23 mouse cellular contexts compared by ENCODE assay signal in genomic region chr9:78084341-78084740, GRCm38 (mm10). TPM values are rescaled to one million over a fixed set of nuclear protein-coding genes. Genes with fewer than 3 reads are reported as not detected.
DNase-seq lines count a peak whose midpoint lies in the region; ATAC-seq and TF ChIP-seq lines count a peak whose summit lies in the region.
"Had no signal": no experiment of that assay in that cellular context is flagged by ENCODE, and none has a peak within 500 bp of the region (broad histone marks: within the 10 kb centered on the region; RNA-seq: fewer than 3 reads in every experiment).

No protein-coding gene starts in this region.

- H3K9ac ChIP-seq in intestine, postnatal 0 days (ENCODE audit: low read depth, low read length), result no peak overlapping the region
- no peak overlapping the region for H3K9ac ChIP-seq in intestine, embryonic 16.5 days (ENCODE audit: low read depth, low read length)
- H3K9ac ChIP-seq in midbrain, embryonic 11.5 days (ENCODE audit: low read length), result no peak overlapping the region
- H3K9ac ChIP-seq in midbrain, embryonic 16.5 days (ENCODE audit: low read depth, low read length), result no peak overlapping the region

- H3K36me3 ChIP-seq in heart, embryonic 10.5 days, result peaks cover 59% of the 10 kb centered on the region
- peaks cover 59% of the 10 kb centered on the region for H3K36me3 ChIP-seq in intestine, postnatal 0 days (ENCODE audit: control insufficient read depth, insufficient read depth)
- peaks cover 21% of the 10 kb centered on the region for H3K36me3 ChIP-seq in intestine, embryonic 16.5 days (ENCODE audit: control insufficient read depth, insufficient read depth, low read length)
- H3K36me3 ChIP-seq in midbrain, embryonic 11.5 days (ENCODE audit: control insufficient read depth, insufficient read depth, low read length), result peaks cover 7% of the 10 kb centered on the region; the same call in 1 of the 2 replicates
- H3K36me3 ChIP-seq in midbrain, embryonic 16.5 days (ENCODE audit: control insufficient read depth, insufficient read depth, low read length), result peaks cover 30% of the 10 kb centered on the region

- H3K9me3 ChIP-seq in heart, embryonic 10.5 days, result no peaks in the 10 kb centered on the region
- no peaks in the 10 kb centered on the region for H3K9me3 ChIP-seq in intestine, postnatal 0 days (ENCODE audit: control insufficient read depth)
- H3K9me3 ChIP-seq in intestine, embryonic 16.5 days (ENCODE audit: control insufficient read depth, low read length), result no peaks in the 10 kb centered on the region
- no peaks in the 10 kb centered on the region for H3K9me3 ChIP-seq in midbrain, embryonic 11.5 days (ENCODE audit: control insufficient read depth, low read length)
- no peaks in the 10 kb centered on the region for H3K9me3 ChIP-seq in midbrain, embryonic 16.5 days (replicated peaks; ENCODE audit: control insufficient read depth, low read length, poor library complexity, severe bottlenecking)
- H3K9me3 ChIP-seq: G1E had no signal

- H3K4me1 ChIP-seq in heart, embryonic 10.5 days, result peaks cover 12% of the 10 kb centered on the region
- peaks cover 4% of the 10 kb centered on the region; the same call in 1 of the 2 replicates for H3K4me1 ChIP-seq in intestine, postnatal 0 days (replicated peaks; ENCODE audit: control insufficient read depth, insufficient read depth, low read length)
- peaks cover 4% of the 10 kb centered on the region; the same call in 1 of the 2 replicates for H3K4me1 ChIP-seq in intestine, embryonic 16.5 days (ENCODE audit: control insufficient read depth, insufficient read depth, low read length)
- H3K4me1 ChIP-seq in midbrain, embryonic 11.5 days (ENCODE audit: control insufficient read depth, insufficient read depth, low read length), result no peaks in the 10 kb centered on the region
- H3K4me1 ChIP-seq in midbrain, embryonic 16.5 days (ENCODE audit: control insufficient read depth, insufficient read depth, low read length), result no peaks in the 10 kb centered on the region

- no peak overlapping the region for H3K4me2 ChIP-seq in intestine, postnatal 0 days (replicated peaks; ENCODE audit: low read depth)
- H3K4me2 ChIP-seq in intestine, embryonic 16.5 days (ENCODE audit: low read depth, low read length), result no peak overlapping the region
- no peak overlapping the region for H3K4me2 ChIP-seq in midbrain, embryonic 11.5 days
- H3K4me2 ChIP-seq in midbrain, embryonic 16.5 days (ENCODE audit: low read length), result no peak overlapping the region

- TF ChIP-seq CTCF in intestine, postnatal 0 days (IDR thresholded peaks at IDR 0.05; ENCODE audit: low read depth), result no peak

- H3K27ac ChIP-seq in heart, embryonic 10.5 days, result no peak overlapping the region
- 0 out of 2 replicates have a peak overlapping the region, but pooled peaks have one; percentile 9 for H3K27ac ChIP-seq in intestine, postnatal 0 days (ENCODE audit: low read depth, low read length)
- H3K27ac ChIP-seq in intestine, embryonic 16.5 days (ENCODE audit: low read length), result no peak overlapping the region
- no peak overlapping the region for H3K27ac ChIP-seq in midbrain, embryonic 11.5 days (ENCODE audit: low read depth, low read length)
- no peak overlapping the region for H3K27ac ChIP-seq in midbrain, embryonic 16.5 days (ENCODE audit: low read length)

- H3K27me3 ChIP-seq in heart, embryonic 10.5 days (ENCODE audit: insufficient read depth, poor library complexity, severe bottlenecking), result no peaks in the 10 kb centered on the region
- H3K27me3 ChIP-seq in intestine, postnatal 0 days (replicated peaks; ENCODE audit: control insufficient read depth, insufficient read depth, low read length), result no peaks in the 10 kb centered on the region
- H3K27me3 ChIP-seq in intestine, embryonic 16.5 days (replicated peaks; ENCODE audit: control insufficient read depth, insufficient read depth, low read length), result no peaks in the 10 kb centered on the region
- H3K27me3 ChIP-seq in midbrain, embryonic 11.5 days (ENCODE audit: control insufficient read depth, insufficient read depth, low read length), result no peaks in the 10 kb centered on the region
- no peaks in the 10 kb centered on the region for H3K27me3 ChIP-seq in midbrain, embryonic 16.5 days (ENCODE audit: control insufficient read depth, insufficient read depth, low read depth, low read length)
- H3K27me3 ChIP-seq: CH12.LX, Patski had no signal

- peak; percentile 70 for DNase-seq in heart, adult 11 months
- no peak for DNase-seq in heart, embryonic 10.5 days (ENCODE audit: low spot score)
- peak; percentile 51 for DNase-seq in midbrain, embryonic 11.5 days (ENCODE audit: low spot score, missing footprints)
- DNase-seq: adrenal gland, adult 2 months; adrenal gland, adult 8-10 months; adrenal gland, postnatal 10 days; adrenal gland, postnatal 14 days; adrenal gland, postnatal 25 days; adrenal gland, postnatal 36 days; B cell, adult 2 months; cerebellum, adult 11 months; cerebellum, adult 11-12 months; cerebellum, adult 18-20 months had no signal

- no peak overlapping the region for H3K4me3 ChIP-seq in heart, embryonic 10.5 days
- no peak overlapping the region for H3K4me3 ChIP-seq in intestine, postnatal 0 days (ENCODE audit: low read depth, low read length)
- H3K4me3 ChIP-seq in intestine, embryonic 16.5 days (ENCODE audit: low read length), result no peak overlapping the region
- no peak overlapping the region for H3K4me3 ChIP-seq in midbrain, embryonic 11.5 days (ENCODE audit: low read depth, low read length)
- no peak overlapping the region for H3K4me3 ChIP-seq in midbrain, embryonic 16.5 days (ENCODE audit: low read depth, low read length)

- WGBS in heart, embryonic 10.5 days, result 90% methylated on average over 4 of the region's 4 CpGs
- 86% methylated on average over 4 of the region's 4 CpGs for WGBS in intestine, postnatal 0 days
- WGBS in intestine, embryonic 16.5 days, result 85% methylated on average over 4 of the region's 4 CpGs
- WGBS in midbrain, embryonic 11.5 days, result 93% methylated on average over 4 of the region's 4 CpGs
- WGBS in midbrain, embryonic 16.5 days, result 90% methylated on average over 4 of the region's 4 CpGs

- ATAC-seq in intestine, postnatal 0 days, result no peak
- no peak for ATAC-seq in intestine, embryonic 16.5 days
- ATAC-seq in midbrain, embryonic 11.5 days (ENCODE audit: low FRiP score), result no peak
- no peak for ATAC-seq in midbrain, embryonic 16.5 days
- ATAC-seq: activated CD4-positive, CD25-positive, alpha-beta regulatory T cell, adult 4 months; CD4-positive, CD25-positive, alpha-beta regulatory T cell, adult 4 months; Patski had no signal

RNA-seq across cellular contexts. Expression of gene Fbxo9, which starts 24.5 kb away (rescaled TPM):
- polyA plus RNA-seq in heart, embryonic 10.5 days (2016; fragmentation: Nextera tagmentation; extraction: Ambion mirVana), result 28.5 and 30.6 TPM in 2 replicates
- polyA plus RNA-seq in intestine, postnatal 0 days (2015; fragmentation: Nextera tagmentation; extraction: Ambion mirVana), result 37.7 and 40.2 TPM in 2 replicates
- polyA plus RNA-seq in intestine, embryonic 16.5 days (2015; fragmentation: Nextera tagmentation; extraction: Ambion mirVana), result 39.8 and 43.3 TPM in 2 replicates
- 31.6 and 33.5 TPM in 2 replicates for polyA plus RNA-seq in midbrain, embryonic 11.5 days (2014; fragmentation: Nextera tagmentation; extraction: Ambion mirVana)
- polyA plus RNA-seq in midbrain, embryonic 16.5 days (2015; fragmentation: Nextera tagmentation; extraction: Ambion mirVana), result 74.0 and 81.0 TPM in 2 replicates

RNA-seq across cellular contexts. Expression of gene Ick, which starts 24.7 kb away (rescaled TPM):
- 17.2 and 21.5 TPM in 2 replicates for polyA plus RNA-seq in heart, embryonic 10.5 days (2016; fragmentation: Nextera tagmentation; extraction: Ambion mirVana)
- 27.3 and 28.2 TPM in 2 replicates for polyA plus RNA-seq in intestine, postnatal 0 days (2015; fragmentation: Nextera tagmentation; extraction: Ambion mirVana)
- 28.1 and 29.9 TPM in 2 replicates for polyA plus RNA-seq in intestine, embryonic 16.5 days (2015; fragmentation: Nextera tagmentation; extraction: Ambion mirVana)
- 35.3 and 35.9 TPM in 2 replicates for polyA plus RNA-seq in midbrain, embryonic 11.5 days (2014; fragmentation: Nextera tagmentation; extraction: Ambion mirVana)
- polyA plus RNA-seq in midbrain, embryonic 16.5 days (2015; fragmentation: Nextera tagmentation; extraction: Ambion mirVana), result 42.5 and 44.5 TPM in 2 replicates

RNA-seq across cellular contexts. Expression of gene Gcm1, which starts 32.6 kb away (rescaled TPM):
- polyA plus RNA-seq in heart, embryonic 10.5 days (2016; fragmentation: Nextera tagmentation; extraction: Ambion mirVana), result 0.09 TPM in 1 of 2 replicates, not detected in the other
- polyA plus RNA-seq in intestine, postnatal 0 days (2015; fragmentation: Nextera tagmentation; extraction: Ambion mirVana), result not detected in 2 replicates
- polyA plus RNA-seq in intestine, embryonic 16.5 days (2015; fragmentation: Nextera tagmentation; extraction: Ambion mirVana), result not detected in 2 replicates
- 0.10 and 0.12 TPM in 2 replicates for polyA plus RNA-seq in midbrain, embryonic 11.5 days (2014; fragmentation: Nextera tagmentation; extraction: Ambion mirVana)
- polyA plus RNA-seq in midbrain, embryonic 16.5 days (2015; fragmentation: Nextera tagmentation; extraction: Ambion mirVana), result not detected in 2 replicates
- polyA plus RNA-seq: adrenal gland, adult 2 months; brain, embryonic 14.5 days; C2C12; CD4-positive, CD25-positive, alpha-beta regulatory T cell, adult 4 months; G1E had no signal
